Mouse (Mus musculus): Measurements from ENCODE around the gene Tusc2. TPM values are rescaled to one million over a fixed set of nuclear protein-coding genes. Genes with fewer than 3 reads are reported as not detected.
A peak's percentile ranks its signal among the peaks of the same experiment; 100 is the strongest.

Tusc2 gene
- polyA plus RNA-seq, 1 experiment from 2014 or later: 129 TPM

DNA sequence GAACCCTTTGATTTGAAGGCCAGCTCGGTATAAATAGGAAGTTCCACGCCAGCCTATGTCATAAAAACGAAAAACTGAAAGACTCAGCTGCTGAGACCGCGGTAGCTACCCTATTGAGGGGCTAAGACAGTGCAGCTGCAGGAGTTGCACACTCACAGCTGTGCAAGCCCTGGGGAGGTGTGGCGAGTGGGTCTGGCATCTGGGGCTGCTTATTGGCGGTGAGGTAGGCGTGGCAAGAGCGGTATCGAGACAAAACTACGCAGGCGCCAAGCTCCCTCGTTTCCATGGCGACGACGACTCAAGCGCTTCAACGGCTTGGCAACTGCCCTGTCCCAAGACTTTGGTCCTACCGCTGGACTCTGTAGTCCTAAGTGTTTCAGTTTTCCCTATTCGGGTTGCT is 16.0 kb upstream of the Tusc2 start, which contains the start of gene Zmynd10:
Zmynd10 (plus strand) TSS at position 273 of the 400 bp plus-strand sequence.
- H3K27ac ChIP-seq (replicated peaks): peak within 1 kb of the TSS; percentile 48
- peak within 1 kb of the TSS; percentile 20; the same call in 1 of the 2 replicates for H3K4me3 ChIP-seq
- H3K36me3 ChIP-seq: peaks cover 17% of the 10 kb centered on the region
- H3K4me1 ChIP-seq (replicated peaks): peaks cover 42% of the 10 kb centered on the region
- H3K9me3 ChIP-seq: no peaks in the 10 kb centered on the region
- peaks cover 34% of the 10 kb centered on the region for H3K27me3 ChIP-seq
- ATAC-seq (ENCODE audit: low FRiP score, low read depth): peak; percentile 47
- WGBS: 4% methylated on average over 20 of the region's 20 CpGs
- no peak within 1 kb of the TSS for H3K9ac ChIP-seq
- H3K4me2 ChIP-seq: peak within 1 kb of the TSS; percentile 56

DNA sequence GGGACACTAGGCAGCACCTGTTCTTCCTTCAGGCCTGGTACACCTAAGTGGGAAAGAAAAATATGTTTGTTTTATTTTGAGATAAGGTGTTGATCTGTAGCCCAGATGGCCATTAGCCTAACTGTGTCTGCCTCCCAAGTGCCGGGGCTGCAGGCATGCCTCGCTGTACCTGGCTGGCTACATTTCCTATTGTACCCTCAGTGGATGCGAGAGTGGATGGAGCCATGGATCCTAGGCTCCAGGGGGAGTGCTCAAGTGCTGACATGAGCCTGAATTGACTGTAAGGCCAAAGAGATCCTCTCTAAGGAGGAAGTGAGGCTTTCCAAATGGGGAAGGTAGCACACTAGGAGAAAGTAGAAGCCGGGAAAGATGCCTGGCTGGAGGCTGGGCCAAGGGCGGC is 15.1 kb upstream of the Tusc2 start:
- 79% methylated on average over 5 of the region's 5 CpGs for WGBS
- Histone ChIP-seq H3K9ac (no peak overlapping the region), H3K36me3 (peaks cover 17% of the 10 kb centered on the region), H3K4me1 (replicated peaks) (peaks cover 36% of the 10 kb centered on the region), H3K4me3 (no peak overlapping the region), H3K27me3 (peaks cover 43% of the 10 kb centered on the region), H3K27ac (replicated peaks) (no peak overlapping the region), H3K9me3 (no peaks in the 10 kb centered on the region), H3K4me2 (no peak overlapping the region)
- no peak for ATAC-seq (ENCODE audit: low FRiP score, low read depth)

DNA sequence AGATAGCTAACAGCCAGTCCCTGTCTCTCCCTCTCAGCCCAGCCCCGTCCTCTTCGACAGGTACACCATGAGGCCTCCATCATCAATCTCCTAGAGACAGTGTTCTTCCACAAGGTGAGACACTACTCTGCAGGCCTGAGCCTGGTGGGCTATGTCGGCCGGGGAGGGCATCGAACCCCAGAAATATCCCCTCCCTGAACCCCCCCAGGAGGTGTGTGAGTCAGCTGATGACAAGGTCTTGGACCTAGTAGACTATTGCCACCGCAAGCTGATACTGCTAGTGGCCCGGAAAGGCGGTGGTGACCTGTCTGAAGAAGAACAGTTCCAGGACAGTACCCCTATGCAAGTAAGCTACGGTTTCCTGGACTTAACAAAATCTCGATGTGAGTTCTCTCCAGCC is 14.2 kb upstream of the Tusc2 start:
- Histone ChIP-seq H3K4me2 (no peak overlapping the region), H3K9me3 (no peaks in the 10 kb centered on the region), H3K9ac (no peak overlapping the region), H3K4me3 (no peak overlapping the region), H3K36me3 (peaks cover 14% of the 10 kb centered on the region), H3K27ac (replicated peaks) (no peak overlapping the region), H3K4me1 (replicated peaks) (peaks cover 41% of the 10 kb centered on the region), H3K27me3 (peaks cover 45% of the 10 kb centered on the region)
- ATAC-seq (ENCODE audit: low FRiP score, low read depth): no peak
- 94% methylated on average over 10 of the region's 10 CpGs for WGBS

DNA sequence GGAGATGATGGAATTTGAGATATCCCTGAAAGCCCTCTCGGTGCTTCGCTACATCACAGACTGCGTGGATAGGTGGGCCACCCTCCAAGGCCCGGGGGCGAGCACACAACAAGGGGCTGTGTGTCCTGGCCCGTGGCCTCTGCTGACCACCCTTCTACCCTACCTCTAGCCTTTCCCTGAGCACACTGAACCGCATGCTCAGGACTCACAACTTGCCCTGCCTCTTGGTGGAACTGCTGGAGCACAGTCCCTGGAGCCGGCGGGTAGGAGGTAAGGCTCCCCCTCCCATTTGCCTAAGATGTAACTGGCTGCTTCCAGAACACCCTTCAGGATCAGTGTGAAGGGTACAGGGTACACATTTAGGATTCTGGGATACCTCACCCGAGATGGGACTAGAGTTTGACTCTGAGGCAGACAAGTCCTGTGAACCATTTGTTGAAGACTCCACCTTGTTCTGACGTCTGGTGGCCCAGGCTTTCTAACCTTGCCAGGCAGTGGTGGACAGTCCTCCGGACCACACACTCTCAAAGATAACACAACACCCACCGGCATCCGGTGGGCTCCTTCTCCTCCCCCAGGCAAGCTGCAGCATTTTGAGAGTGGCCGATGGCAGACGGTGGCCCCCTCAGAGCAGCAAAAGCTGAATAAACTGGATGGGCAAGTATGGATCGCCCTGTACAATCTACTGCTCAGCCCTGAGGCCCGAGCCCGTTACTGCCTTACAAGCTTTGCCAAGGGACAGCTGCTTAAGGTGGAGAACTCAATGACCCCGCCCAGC is 13.6 kb upstream of the Tusc2 start:
- Histone ChIP-seq H3K4me2 (no peak overlapping the region), H3K4me1 (replicated peaks) (peaks cover 43% of the 10 kb centered on the region), H3K9me3 (no peaks in the 10 kb centered on the region), H3K9ac (no peak overlapping the region), H3K27ac (replicated peaks) (no peak overlapping the region), H3K4me3 (no peak overlapping the region), H3K36me3 (peaks cover 7% of the 10 kb centered on the region), H3K27me3 (peaks cover 45% of the 10 kb centered on the region)
- ATAC-seq (ENCODE audit: low FRiP score, low read depth): no peak
- WGBS: 87% methylated on average over 20 of the region's 20 CpGs

DNA sequence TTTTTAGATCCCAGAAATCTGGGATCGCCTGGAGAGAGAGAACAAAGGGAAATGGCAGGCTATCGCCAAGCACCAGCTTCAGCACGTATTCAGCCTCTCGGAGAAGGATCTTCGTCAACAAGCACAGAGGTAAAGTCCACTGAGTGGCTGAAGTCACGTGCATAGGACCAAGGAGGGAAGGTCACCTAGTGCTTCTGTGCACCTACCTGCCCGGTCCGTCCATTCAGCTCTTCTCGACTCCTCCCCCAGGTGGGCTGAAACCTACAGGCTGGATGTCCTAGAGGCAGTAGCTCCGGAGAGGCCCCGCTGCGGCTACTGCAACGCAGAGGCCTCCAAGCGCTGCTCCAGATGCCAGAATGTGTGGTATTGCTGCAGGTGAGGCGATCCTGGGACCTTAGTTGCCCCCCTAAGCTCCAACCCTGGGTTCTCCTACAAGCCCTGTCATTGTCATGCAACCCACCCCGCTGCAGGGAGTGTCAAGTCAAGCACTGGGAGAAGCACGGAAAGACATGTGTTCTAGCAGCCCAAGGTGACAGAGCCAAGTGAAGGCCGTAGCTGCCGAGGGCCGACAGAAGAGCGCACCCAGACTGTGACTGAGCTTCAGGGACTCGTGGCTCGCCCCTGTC is 12.5 kb upstream of the Tusc2 start:
- H3K4me2 ChIP-seq: peak overlapping the region; percentile 63
- H3K27ac ChIP-seq (replicated peaks): no peak overlapping the region
- H3K9ac ChIP-seq: no peak overlapping the region
- peaks cover 45% of the 10 kb centered on the region for H3K27me3 ChIP-seq
- no peak for ATAC-seq (ENCODE audit: low FRiP score, low read depth)
- peaks cover 47% of the 10 kb centered on the region for H3K4me1 ChIP-seq (replicated peaks)
- H3K9me3 ChIP-seq: no peaks in the 10 kb centered on the region
- peak overlapping the region; percentile 35; the same call in 1 of the 2 replicates for H3K4me3 ChIP-seq
- H3K36me3 ChIP-seq: no peaks in the 10 kb centered on the region
- WGBS: 29% methylated on average over 23 of the region's 23 CpGs

DNA sequence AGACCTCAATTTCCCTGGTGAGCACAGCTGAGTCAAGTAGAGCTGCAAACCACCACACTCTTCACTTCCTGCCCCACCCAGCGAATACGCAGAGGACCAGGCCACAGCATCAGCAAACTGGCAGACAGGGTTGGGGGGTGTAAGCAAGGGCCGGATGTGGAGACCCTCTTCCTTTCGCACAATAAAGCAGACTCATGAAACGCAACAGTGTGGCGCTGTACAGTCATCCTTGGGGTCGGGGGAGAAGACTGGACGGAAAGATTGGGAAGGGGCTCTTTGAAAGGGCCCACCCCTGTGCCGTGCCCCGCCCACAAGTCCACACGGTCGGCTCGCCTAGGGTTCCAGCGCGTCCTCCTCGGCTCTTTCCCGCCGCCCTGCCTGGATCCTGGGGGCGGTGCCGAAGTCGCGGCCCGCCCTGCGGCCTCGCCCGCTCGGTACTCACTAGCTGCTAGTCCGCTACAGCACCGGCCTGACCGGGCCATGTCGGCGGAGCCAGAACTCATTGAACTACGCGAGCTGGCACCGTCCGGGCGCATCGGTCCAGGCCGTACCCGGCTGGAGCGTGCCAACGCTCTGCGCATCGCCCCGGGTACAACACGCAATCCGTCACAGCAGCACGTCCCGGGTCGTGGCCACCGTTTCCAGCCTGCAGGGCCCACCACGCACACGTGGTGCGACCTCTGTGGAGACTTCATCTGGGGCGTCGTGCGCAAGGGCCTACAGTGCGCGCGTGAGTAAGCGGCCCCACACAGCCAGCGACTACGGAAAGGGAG is 11.8 kb upstream of the Tusc2 start, which contains the start of gene Rassf1:
Rassf1 (plus strand) TSS at position 439 of the 773 bp plus-strand sequence.
- peak within 1 kb of the TSS; percentile 35 for H3K4me3 ChIP-seq
- peak within 1 kb of the TSS; percentile 39 for H3K9ac ChIP-seq
- H3K27me3 ChIP-seq: peaks cover 45% of the 10 kb centered on the region
- WGBS: 2% methylated on average over 63 of the region's 63 CpGs
- H3K9me3 ChIP-seq: no peaks in the 10 kb centered on the region
- H3K4me1 ChIP-seq (replicated peaks): peaks cover 54% of the 10 kb centered on the region
- no peak for ATAC-seq (ENCODE audit: low FRiP score, low read depth)
- no peak within 1 kb of the TSS for H3K27ac ChIP-seq (replicated peaks)
- H3K4me2 ChIP-seq: peak within 1 kb of the TSS; percentile 63
- H3K36me3 ChIP-seq: no peaks in the 10 kb centered on the region

DNA sequence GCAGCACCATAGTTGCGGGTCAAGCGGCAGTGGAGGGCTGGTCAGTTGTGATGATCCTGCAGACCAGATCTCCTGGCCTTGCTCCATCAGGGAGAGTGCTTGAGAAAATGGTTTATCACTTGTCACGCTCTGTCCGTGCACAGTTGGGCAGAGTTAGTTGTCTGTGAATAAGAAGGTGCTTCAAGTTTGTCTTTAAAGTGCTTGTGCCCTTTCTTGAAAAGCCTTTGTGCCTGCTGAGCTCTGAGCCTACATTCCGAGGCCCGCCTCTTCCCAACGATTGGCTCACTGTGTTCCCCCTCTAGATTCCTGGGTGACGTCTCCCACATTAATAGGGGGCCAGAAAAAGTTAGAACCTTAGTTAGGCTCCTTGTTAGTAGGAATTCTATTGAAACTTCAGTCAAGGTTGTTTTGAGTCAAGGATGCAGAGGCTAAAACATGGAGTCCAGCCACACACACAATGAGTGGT is 11.1 kb upstream of the Tusc2 start:
- H3K4me3 ChIP-seq: peak overlapping the region; percentile 35
- H3K36me3 ChIP-seq: no peaks in the 10 kb centered on the region
- no peak for ATAC-seq (ENCODE audit: low FRiP score, low read depth)
- H3K9ac ChIP-seq: peak overlapping the region; percentile 39
- H3K4me1 ChIP-seq (replicated peaks): peaks cover 53% of the 10 kb centered on the region
- H3K27ac ChIP-seq (replicated peaks): no peak overlapping the region
- 13% methylated on average over 8 of the region's 8 CpGs for WGBS
- peak overlapping the region; percentile 63 for H3K4me2 ChIP-seq
- peaks cover 45% of the 10 kb centered on the region for H3K27me3 ChIP-seq
- H3K9me3 ChIP-seq: no peaks in the 10 kb centered on the region

DNA sequence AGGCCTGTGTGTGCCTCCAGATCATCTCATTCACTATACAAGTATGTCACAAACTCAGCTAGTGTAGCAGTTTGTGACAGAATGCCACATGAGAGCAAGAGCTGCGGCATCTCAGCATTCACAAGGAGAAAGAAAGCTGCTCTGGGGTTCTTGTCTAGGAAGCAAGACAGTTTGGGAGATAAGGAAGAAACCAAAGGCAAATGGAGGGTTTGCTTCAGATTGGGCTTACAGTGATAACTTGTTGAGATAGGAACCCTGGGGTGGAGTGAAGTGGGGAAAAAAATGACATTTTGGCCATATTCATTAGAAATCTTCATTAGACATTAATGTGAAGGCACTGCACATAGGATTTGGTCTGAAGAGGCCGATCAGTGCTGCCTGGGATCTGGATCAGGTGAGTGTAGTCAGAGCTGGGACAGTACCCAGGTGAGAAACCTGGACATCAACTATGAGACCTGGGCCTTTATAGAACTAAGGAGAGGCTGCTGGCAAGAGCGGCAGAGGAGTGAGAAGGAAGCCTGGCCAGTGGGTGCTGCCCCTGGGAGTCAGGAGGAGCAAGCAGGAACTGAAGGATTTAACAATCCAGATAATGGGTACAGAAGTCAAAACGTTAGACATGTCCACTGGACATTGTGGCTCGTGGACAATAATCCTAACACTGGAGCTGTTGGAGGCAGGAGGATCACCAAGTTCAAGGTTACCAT is 10.2 kb upstream of the Tusc2 start:
- ATAC-seq (ENCODE audit: low FRiP score, low read depth): no peak
- H3K27me3 ChIP-seq: peaks cover 45% of the 10 kb centered on the region
- H3K27ac ChIP-seq (replicated peaks): no peak overlapping the region
- H3K9ac ChIP-seq: no peak overlapping the region
- 86% methylated on average over 5 of the region's 5 CpGs for WGBS
- peaks cover 7% of the 10 kb centered on the region for H3K36me3 ChIP-seq
- H3K9me3 ChIP-seq: no peaks in the 10 kb centered on the region
- no peak overlapping the region; the same call in 1 of the 2 replicates for H3K4me3 ChIP-seq
- H3K4me1 ChIP-seq (replicated peaks): peaks cover 44% of the 10 kb centered on the region
- peak overlapping the region; percentile 87; the same call in 1 of the 2 replicates for H3K4me2 ChIP-seq

DNA sequence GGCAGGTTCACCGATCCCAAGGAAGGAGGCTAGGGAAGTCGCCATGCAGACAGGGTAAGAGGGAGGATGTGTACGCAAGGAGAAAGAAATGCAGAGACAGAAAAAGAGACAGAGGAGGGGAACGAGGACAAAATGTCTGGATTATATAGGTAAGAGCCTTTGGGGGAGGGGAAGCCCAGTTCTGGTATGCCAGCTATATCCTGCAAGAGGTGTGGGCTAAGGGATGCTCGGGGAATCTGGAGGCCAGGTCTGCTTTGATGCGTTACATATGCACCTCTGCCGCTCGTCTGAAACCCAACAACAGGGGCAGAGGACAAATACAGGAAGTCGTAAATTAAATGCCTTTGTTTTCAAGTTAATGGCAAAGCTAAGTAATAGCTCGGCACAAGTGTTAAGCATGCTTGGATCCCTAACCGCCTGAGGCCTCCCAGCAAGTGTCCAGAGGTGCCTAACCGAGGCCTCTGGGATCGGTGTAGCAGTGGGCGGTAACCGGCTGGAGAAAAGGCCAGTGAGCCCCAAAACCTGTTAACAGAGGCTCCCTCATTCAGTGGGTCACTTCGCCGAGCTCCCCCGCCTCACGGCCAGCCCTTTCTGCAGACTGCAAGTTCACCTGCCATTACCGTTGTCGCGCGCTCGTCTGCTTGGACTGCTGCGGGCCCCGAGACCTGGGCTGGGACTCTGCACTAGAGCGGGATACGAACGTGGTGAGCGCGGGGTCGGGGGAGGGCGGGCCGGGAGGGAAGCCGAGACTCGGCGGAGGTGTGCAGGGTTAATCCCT is 9.3 kb upstream of the Tusc2 start:
- no peaks in the 10 kb centered on the region for H3K9me3 ChIP-seq
- peak overlapping the region; percentile 52 for H3K4me3 ChIP-seq
- peaks cover 15% of the 10 kb centered on the region for H3K36me3 ChIP-seq
- peak overlapping the region; percentile 87 for H3K4me2 ChIP-seq
- H3K4me1 ChIP-seq (replicated peaks): peaks cover 44% of the 10 kb centered on the region
- peak; percentile 62 for ATAC-seq (ENCODE audit: low FRiP score, low read depth)
- peak overlapping the region; percentile 84 for H3K27ac ChIP-seq (replicated peaks)
- peak overlapping the region; percentile 64 for H3K9ac ChIP-seq
- 7% methylated on average over 37 of the region's 37 CpGs for WGBS
- H3K27me3 ChIP-seq: peaks cover 44% of the 10 kb centered on the region

DNA sequence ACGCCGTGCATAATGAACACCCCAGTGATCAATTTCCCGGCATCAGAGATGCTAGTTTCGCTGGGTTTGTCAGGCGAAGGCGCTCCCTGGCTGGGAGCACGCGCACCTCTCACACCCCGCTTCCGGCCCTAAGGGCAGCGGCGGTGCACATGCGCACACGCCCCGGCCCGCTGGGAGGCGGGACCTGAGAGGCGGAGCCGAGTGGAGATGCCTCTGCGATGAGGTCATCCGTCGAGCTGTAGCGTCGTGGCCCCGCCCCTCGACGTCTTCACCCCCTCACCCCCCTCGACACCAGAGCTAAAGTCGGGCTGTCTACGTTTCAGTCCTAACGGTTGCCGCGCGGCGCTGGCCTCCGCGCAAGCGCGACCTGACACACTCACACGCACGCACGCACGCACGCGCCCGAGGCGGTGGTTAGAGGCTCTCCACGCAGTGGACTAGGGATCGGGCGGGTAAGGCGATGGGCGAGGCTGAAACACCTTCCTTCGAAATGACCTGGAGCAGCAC is 8.7 kb upstream of the Tusc2 start:
- peak overlapping the region; percentile 84 for H3K27ac ChIP-seq (replicated peaks)
- H3K4me1 ChIP-seq (replicated peaks): peaks cover 44% of the 10 kb centered on the region
- peak overlapping the region; percentile 64 for H3K9ac ChIP-seq
- under 1% methylated on average over 53 of the region's 53 CpGs for WGBS
- no peaks in the 10 kb centered on the region for H3K9me3 ChIP-seq
- peak overlapping the region; percentile 87 for H3K4me2 ChIP-seq
- peak; percentile 95 for ATAC-seq (ENCODE audit: low FRiP score, low read depth)
- peak overlapping the region; percentile 52 for H3K4me3 ChIP-seq
- H3K27me3 ChIP-seq: peaks cover 37% of the 10 kb centered on the region
- H3K36me3 ChIP-seq: peaks cover 22% of the 10 kb centered on the region

Data from hindbrain, embryonic 15.5 days (tissue).